Mouse (Mus musculus) right cerebral cortex, postnatal 14 days (tissue): Measurements from ENCODE around the gene M6pr.

Experiments used
- DNase-seq: peaks from one replicate; pipeline ENCODE4 v3.0.0; 2022

M6pr gene

GRCm38 (mm10) chr6:122308505-122309393 lies at the start of gene M6pr:
TSS of gene M6pr (plus strand) at chr6:122308720.
- DNase-seq = peak; percentile 91

- no peak for DNase-seq
Measured at GRCm38 (mm10) chr6:122262543-122262942, 46.0 kb upstream of the M6pr start.

DNA sequence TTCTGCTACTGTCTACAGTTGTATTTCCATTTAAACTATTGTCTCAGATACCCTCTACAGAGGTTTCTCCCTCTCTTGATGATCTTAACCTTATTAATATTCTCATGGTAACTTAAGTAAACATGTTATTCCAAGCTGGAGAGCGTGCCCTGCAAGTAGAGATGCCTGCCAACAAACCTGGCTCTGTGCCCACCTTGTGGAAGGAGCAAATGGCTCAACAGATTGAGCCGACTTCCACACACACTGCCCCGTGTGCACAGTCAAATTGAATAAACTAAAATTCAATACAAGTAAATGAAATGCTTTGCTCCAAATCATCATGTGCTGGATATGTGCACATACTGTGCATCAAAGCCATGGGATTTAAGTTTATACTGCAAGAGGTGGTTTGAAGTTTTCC lies 40.0 kb upstream of the M6pr start:
- DNase-seq = peak; percentile 63

GRCm38 (mm10) chr6:122269170-122269569 lies 39.4 kb upstream of the M6pr start:
- no peak for DNase-seq

DNA sequence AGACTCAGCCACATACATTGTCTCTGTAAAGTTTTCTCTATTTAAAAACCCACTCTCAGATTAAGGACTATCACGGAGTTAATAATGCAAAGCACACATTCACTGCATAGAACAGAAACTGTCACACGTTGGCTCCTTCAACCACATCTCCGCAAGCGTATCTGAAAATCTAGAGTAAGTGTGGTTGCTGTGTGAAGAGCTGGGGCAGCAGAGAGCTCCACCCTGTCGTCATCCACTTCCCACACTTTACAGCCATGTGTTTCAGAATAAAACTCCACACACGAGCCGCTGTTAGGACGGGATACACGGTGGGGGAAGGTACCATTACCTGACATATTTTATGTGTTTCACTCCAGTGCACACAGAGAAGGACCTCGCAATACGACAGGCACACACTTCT lies 38.4 kb upstream of the M6pr start:
- no peak for DNase-seq

- no peak for DNase-seq
Measured at GRCm38 (mm10) chr6:122274546-122274945, 34.0 kb upstream of the M6pr start.

DNA sequence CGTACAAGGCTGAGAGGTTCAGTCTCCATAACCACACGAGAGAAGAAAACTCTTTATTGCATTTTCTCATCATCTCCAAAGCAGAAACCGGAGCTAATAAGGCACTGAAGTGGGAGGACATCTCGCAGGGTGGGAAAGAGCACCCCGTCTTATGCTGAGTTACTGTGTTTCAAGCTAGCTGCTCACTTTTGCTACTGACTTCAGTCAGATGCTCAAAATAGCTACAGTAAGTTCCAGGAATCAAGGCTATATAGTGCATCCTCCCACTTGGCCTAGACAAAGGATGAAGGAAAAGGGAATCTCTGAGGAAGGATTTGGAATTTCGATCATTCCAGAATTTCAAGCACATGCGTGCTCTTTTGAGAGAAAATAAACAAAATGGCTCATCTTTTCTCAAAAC lies 32.0 kb upstream of the M6pr start:
- no peak for DNase-seq

DNA sequence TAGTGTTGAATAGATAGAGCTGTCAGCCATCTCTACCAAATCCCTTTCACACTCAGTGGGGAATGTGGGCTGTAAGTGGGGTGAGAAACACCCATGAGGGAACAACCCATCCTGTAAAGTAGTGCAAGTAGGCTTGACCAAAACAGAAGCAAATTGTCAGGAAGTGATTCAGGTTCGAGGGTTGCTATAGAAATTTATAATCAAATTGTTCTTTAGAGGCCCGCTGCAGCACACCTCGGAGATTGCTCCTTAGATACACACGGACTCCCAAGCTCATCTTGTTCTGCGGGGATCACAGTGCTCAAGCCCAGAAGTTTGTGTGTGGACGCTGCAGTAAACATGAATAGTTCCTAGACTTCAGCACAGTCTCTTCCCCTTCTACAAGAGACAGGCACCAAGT lies 25.7 kb upstream of the M6pr start, which contains the start of gene Klrg1:
TSS of gene Klrg1 (minus strand) at position 101 of the 400 bp plus-strand sequence.
- no peak for DNase-seq

- no peak for DNase-seq
Measured at GRCm38 (mm10) chr6:122283429-122283828, 25.1 kb upstream of the M6pr start.

- no peak for DNase-seq
Measured at GRCm38 (mm10) chr6:122284304-122284703, 24.2 kb upstream of the M6pr start.

DNA sequence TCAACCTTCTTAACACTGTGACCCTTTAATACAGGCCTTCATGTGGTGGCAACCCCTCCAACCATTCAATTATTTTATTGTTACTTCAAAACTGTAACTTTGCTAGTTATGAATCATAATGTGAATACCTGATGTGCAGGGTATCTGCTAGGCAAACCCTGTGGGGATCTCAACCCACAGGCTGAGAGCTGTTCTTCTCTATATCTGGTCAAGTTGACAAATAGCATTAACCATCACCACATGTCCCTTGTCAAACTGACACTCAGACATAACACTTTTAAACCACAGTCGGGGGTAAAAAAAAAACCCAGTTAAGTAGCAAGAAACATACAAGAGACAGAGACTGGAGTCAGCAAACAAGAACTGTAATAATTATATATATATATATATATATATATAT lies 23.7 kb upstream of the M6pr start:
- DNase-seq = no peak

GRCm38 (mm10) chr6:122288263-122288662 lies 20.3 kb upstream of the M6pr start:
- DNase-seq = no peak

DNA sequence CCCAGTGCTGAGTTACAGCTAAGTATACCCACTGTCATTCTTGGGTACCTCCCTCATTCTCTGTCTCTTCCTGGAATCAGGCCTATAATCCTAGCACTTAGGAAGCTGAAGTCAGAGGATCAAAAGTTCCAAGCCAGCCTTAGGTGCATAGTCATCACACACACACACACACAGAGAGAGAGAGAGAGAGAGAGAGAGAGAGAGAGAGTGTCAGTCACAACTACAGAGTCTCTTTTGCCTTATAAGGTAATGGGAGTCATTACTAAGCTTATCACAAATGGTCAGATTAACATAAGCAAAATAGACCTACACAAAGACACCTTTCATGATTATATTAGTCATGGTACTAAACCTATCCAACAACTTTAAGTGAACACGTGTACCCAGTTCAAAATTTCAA lies 19.2 kb upstream of the M6pr start:
- DNase-seq = no peak

- no peak for DNase-seq
Measured at GRCm38 (mm10) chr6:122290253-122290652, 18.3 kb upstream of the M6pr start.

GRCm38 (mm10) chr6:122291264-122291663 lies 17.3 kb upstream of the M6pr start:
- DNase-seq = no peak

DNA sequence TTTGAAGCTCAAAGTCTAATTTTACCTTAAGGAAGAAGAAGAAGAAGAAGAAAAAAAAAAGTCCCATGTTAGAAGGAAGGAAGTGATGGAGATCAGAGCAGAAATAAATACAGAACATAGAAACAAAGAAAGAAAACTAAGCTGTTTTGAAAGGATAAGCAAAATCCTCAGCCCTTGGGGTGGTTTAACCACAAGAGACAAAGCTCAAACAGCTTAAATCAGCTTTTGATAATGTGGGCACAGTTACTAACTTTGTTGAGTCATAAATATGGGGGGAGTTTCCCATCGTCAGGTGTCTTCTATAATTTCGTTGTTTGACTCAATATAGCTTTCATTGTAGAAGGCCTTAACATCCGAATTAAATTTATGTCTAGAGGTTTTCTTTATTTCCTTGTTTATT lies 16.8 kb upstream of the M6pr start:
- no peak for DNase-seq

DNA sequence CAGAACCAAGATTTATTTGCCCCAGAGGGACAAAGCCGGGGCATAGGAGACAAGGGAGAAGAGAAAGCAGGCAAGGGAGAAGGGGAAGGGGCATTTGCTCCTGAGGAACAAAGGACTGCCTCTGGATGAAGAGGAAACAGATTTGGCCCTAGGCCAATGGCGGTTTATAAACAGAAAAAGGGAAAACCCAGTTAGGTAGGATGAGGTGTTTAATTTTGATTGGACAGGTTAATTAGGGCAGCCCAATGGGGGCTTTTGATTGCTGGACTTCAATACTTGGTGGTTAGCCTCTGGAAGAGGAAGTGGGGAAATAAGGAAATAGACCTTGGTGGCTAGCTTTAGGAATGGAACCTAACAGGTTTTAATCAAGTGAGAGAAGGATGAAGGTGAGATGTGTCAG lies 16.3 kb upstream of the M6pr start:
- no peak for DNase-seq

DNA sequence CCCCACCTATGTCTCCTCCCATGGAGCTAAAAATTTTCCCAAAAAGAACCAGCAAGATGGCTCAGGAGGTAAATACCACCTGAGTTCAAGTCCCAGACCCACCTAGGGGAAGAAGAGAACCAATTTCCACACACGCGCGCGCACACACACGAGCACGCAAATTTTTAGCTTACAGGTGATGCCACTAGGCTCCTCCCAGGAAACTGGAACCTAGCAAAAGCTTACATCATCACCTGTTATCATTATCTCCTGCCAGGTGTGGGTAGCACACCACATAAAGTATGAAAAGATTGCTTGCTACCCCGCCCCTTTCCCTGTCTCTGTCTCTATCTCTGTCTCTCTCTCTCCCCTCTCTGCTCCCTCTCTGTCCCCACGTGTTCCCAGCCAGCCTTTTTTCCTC lies 15.4 kb upstream of the M6pr start:
- no peak for DNase-seq

- DNase-seq = no peak
Measured at GRCm38 (mm10) chr6:122293796-122294195, 14.7 kb upstream of the M6pr start.

- DNase-seq = no peak
Measured at GRCm38 (mm10) chr6:122294290-122294689, 14.2 kb upstream of the M6pr start.

DNA sequence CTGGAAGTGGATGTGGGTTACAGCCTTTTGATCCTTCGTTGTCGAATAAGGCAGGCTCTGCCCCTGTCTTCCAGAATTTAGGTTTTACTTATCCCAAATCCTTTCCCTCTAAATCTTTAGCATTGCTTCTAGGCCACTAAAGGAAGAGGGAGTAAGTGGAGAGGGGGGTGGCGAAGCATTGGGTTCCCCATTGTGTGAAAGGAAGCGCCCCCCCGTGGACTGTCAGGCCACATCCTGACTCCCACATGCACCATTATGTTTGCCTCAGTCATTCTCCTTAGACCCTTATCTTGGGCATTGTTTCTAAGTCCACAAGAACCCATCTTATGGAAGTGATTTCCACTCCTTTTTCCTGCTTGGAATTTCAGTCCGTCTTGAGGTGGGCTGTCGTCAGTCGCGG lies 13.3 kb upstream of the M6pr start:
- DNase-seq = no peak

DNA sequence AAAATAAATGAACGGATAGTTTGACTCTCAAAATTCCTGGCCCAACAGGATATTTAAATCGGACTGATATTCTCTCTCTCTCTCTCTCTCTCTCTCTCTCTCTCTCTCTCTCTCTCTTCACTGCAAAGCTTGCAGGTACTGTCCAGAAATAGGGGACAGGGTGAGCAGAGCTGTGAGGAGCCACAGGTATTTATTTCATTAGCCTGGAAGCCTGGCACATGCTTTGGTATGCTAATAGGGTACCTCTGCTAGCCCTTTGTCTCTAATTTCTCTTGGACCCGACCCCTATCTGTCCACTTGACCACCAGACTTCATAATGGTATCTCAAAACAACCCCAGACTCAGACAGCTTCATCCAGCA lies 11.6 kb upstream of the M6pr start:
- no peak for DNase-seq

DNA sequence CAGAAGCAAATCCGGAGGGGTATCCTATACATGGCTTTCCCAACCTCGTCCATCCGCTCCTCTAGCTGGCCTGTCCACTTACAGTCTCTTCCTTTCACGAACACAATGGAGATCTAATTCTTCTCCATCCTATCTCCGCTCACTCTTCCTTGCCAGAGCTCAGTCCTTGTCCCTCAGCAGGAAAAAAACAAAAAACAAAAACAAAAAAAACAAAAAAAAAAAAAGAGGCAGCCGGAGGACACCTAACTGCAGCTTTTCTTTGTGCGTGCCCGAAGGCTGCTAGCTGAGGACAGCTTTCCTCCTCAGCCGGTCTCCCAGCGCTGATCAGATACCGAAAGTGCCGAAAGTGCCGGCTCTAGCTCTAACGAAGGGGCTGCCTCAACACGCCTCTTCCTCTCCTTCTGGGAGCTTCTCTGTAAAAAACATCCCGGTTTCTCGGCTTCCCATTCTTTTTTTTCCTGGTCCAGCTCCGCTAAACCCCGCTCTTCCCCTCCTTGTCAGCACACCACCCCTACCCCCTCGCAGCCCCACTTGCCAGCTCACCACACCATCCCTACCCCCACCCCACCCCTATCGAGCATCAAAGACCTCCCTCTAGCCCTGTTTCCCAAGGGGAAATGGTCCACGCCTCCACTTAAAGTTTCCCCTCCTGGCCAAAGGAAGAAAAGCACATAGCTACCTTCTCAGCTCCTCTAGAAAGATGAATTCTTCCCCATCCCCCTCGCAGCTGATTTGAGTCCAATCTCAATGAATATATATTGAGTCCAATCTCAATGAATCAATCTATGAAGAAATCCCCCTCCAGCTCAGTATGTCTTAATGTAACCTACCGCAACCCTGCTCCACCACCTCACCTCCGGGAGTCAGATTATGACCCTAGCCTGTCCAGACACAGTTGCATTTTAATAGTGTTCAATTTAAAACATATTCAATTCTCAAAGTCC lies 11.0 kb upstream of the M6pr start:
- DNase-seq = peak; percentile 20

DNA sequence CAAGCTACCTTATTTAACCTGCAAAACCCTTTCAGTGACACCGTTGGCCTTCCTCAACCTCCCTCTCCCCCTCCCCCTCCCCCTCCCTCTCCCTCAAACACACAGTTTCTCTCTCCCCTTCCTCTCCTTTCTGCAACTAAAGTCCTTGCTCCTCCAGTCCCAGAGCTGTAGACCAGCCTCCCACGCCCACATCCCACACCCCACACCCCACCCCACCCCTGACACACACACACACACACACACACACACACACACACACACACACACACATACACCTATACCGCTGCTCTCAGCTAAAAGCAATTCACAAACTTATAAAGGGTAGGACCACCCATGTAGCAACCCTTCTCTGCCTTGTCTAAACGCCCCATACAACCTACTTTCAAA lies 10.3 kb upstream of the M6pr start:
- DNase-seq = no peak
